Mouse (Mus musculus): ENCODE measurements around the gene Ecel1. TPM values are rescaled to one million over a fixed set of nuclear protein-coding genes. Genes with fewer than 3 reads are reported as not detected.

The Ecel1 gene
- polyA plus RNA-seq, 1 experiment from 2014 or later: 1.6 TPM

DNA sequence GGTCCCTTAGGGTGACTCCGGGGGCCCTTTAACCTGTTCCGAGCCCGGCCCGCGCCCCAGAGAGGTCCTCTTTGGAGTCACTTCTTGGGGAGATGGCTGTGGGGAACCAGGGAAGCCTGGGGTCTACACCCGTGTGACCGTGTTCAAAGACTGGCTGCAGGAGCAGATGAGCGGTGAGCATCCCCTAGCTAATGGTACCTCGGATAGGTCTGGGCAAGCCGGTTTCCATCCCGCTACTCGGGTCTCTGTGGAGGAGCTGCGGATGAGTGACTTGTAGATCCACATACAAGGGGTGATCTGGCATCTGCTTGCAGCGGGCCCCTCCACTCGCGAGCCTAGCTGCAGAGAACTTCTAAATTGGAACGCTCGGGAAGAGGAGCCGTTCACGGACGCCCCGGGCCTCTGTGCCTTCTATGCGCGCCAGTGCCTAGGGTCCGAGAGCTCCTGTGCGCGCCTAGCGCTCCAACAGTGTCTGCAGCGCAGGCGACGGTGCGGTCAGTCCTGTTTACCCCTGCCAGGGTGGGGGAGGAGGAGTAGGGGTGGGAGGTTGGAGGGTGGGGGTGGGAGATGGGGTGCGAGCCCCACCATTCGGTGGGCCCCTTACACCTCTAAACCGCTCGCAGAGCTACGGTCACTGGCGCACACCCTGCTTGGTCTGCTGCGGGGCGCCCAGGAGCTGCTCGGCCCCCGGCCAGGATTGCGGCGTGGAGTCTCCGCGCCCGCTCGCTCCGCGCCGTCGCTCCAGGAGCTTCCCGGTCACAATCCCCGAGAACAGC, 30.1 kb upstream of the Ecel1 start:
- Histone ChIP-seq H3K27me3 (peaks cover 70% of the 10 kb centered on the region), H3K27ac (replicated peaks) (no peak overlapping the region), H3K4me1 (peaks cover 30% of the 10 kb centered on the region), H3K36me3 (no peaks in the 10 kb centered on the region), H3K4me2 (replicated peaks) (peak overlapping the region; percentile 97), H3K4me3 (replicated peaks) (peak overlapping the region; percentile 63), H3K9ac (peak overlapping the region; percentile 45), H3K9me3 (replicated peaks) (no peaks in the 10 kb centered on the region)
- no peak for ATAC-seq (ENCODE audit: insufficient number of reproducible peaks, low FRiP score, low TSS enrichment, low read depth)
- 2% methylated on average over 54 of the region's 54 CpGs for WGBS

GRCm38 (mm10) chr1:87185526-87185925, 29.2 kb upstream of the Ecel1 start:
- H3K36me3 ChIP-seq: no peaks in the 10 kb centered on the region
- H3K27me3 ChIP-seq: peaks cover 70% of the 10 kb centered on the region
- H3K9ac ChIP-seq: no peak overlapping the region
- peaks cover 29% of the 10 kb centered on the region for H3K4me1 ChIP-seq
- no peak overlapping the region for H3K4me2 ChIP-seq (replicated peaks)
- WGBS: 25% methylated on average over 13 of the region's 13 CpGs
- H3K4me3 ChIP-seq (replicated peaks): no peak overlapping the region
- H3K27ac ChIP-seq (replicated peaks): no peak overlapping the region
- no peaks in the 10 kb centered on the region for H3K9me3 ChIP-seq (replicated peaks)
- no peak for ATAC-seq (ENCODE audit: insufficient number of reproducible peaks, low FRiP score, low TSS enrichment, low read depth)

DNA sequence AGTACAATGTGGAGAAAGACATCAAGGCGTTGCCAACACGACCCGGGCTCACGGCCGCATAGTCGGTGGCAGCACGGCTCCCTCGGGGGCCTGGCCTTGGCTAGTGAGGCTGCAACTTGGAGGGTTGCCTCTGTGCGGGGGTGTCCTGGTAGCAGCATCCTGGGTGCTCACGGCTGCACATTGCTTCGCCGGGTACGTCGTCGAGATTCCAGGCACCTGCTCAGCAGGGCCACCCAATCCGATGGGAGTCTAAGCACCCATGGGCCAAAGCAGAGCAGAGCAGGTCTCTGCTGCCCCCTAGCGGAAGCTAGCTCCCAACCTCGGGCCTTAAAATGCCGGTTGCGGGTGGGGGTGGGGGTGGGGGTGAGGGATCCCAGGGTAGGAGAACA, 28.4 kb upstream of the Ecel1 start:
- Histone ChIP-seq H3K27me3 (peaks cover 70% of the 10 kb centered on the region), H3K36me3 (no peaks in the 10 kb centered on the region), H3K9me3 (replicated peaks) (no peaks in the 10 kb centered on the region), H3K27ac (replicated peaks) (no peak overlapping the region), H3K4me1 (peaks cover 27% of the 10 kb centered on the region), H3K9ac (no peak overlapping the region), H3K4me3 (replicated peaks) (0 out of 2 replicates have a peak overlapping the region, but pooled peaks have one; percentile 7), H3K4me2 (replicated peaks) (peak overlapping the region; percentile 33)
- WGBS: 11% methylated on average over 20 of the region's 20 CpGs
- no peak for ATAC-seq (ENCODE audit: insufficient number of reproducible peaks, low FRiP score, low TSS enrichment, low read depth)

- Histone ChIP-seq H3K9me3 (replicated peaks) (no peaks in the 10 kb centered on the region), H3K4me2 (replicated peaks) (peak overlapping the region; percentile 33), H3K4me1 (peaks cover 27% of the 10 kb centered on the region), H3K27ac (replicated peaks) (no peak overlapping the region), H3K27me3 (peaks cover 67% of the 10 kb centered on the region), H3K4me3 (replicated peaks) (no peak overlapping the region), H3K36me3 (no peaks in the 10 kb centered on the region), H3K9ac (no peak overlapping the region)
- 27% methylated on average over 15 of the region's 15 CpGs for WGBS
- no peak for ATAC-seq (ENCODE audit: insufficient number of reproducible peaks, low FRiP score, low TSS enrichment, low read depth)
Measured at GRCm38 (mm10) chr1:87183998-87184750, 27.9 kb upstream of the Ecel1 start.

DNA sequence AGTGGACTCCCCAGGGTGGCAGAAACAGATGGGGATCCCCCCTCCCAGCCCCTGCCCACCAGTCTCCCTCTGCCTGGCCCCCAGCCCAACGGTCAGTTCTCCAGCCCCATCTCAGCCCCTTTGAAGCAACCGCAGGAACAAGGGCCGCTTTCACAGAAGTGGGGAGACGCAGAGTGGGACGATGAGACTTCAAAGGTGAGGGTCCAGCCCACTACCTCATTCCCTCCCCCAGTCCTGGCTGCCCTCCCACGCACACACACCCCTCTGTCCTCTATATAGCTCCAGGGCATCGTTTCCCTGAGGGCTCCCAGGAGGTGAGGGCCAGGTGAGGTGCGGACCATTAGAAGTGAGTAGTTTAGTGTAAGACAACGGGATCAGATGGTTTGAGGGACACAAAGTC, 26.7 kb upstream of the Ecel1 start, which contains the start of gene Prss56:
Gene Prss56 (plus strand): TSS at position 301 of the 400 bp plus-strand sequence.
- H3K27me3 ChIP-seq: peaks cover 60% of the 10 kb centered on the region
- no peak for ATAC-seq (ENCODE audit: insufficient number of reproducible peaks, low FRiP score, low TSS enrichment, low read depth)
- H3K4me3 ChIP-seq (replicated peaks): no peak within 1 kb of the TSS
- H3K4me2 ChIP-seq (replicated peaks): no peak within 1 kb of the TSS
- no peaks in the 10 kb centered on the region for H3K9me3 ChIP-seq (replicated peaks)
- H3K36me3 ChIP-seq: no peaks in the 10 kb centered on the region
- H3K27ac ChIP-seq (replicated peaks): no peak within 1 kb of the TSS
- WGBS: 56% methylated on average over 9 of the region's 9 CpGs
- no peak within 1 kb of the TSS for H3K9ac ChIP-seq
- H3K4me1 ChIP-seq: peaks cover 27% of the 10 kb centered on the region

GRCm38 (mm10) chr1:87180896-87181295, 24.6 kb upstream of the Ecel1 start:
- H3K4me1 ChIP-seq: peaks cover 19% of the 10 kb centered on the region
- peaks cover 41% of the 10 kb centered on the region for H3K27me3 ChIP-seq
- no peak overlapping the region for H3K9ac ChIP-seq
- no peak for ATAC-seq (ENCODE audit: insufficient number of reproducible peaks, low FRiP score, low TSS enrichment, low read depth)
- H3K9me3 ChIP-seq (replicated peaks): no peaks in the 10 kb centered on the region
- H3K4me3 ChIP-seq (replicated peaks): no peak overlapping the region
- 35% methylated on average over 5 of the region's 5 CpGs for WGBS
- H3K36me3 ChIP-seq: no peaks in the 10 kb centered on the region
- H3K4me2 ChIP-seq (replicated peaks): no peak overlapping the region
- no peak overlapping the region for H3K27ac ChIP-seq (replicated peaks)

GRCm38 (mm10) chr1:87175852-87176292, 19.6 kb upstream of the Ecel1 start:
- peak overlapping the region; percentile 20; the same call in 1 of the 2 replicates for H3K4me2 ChIP-seq (replicated peaks)

DNA sequence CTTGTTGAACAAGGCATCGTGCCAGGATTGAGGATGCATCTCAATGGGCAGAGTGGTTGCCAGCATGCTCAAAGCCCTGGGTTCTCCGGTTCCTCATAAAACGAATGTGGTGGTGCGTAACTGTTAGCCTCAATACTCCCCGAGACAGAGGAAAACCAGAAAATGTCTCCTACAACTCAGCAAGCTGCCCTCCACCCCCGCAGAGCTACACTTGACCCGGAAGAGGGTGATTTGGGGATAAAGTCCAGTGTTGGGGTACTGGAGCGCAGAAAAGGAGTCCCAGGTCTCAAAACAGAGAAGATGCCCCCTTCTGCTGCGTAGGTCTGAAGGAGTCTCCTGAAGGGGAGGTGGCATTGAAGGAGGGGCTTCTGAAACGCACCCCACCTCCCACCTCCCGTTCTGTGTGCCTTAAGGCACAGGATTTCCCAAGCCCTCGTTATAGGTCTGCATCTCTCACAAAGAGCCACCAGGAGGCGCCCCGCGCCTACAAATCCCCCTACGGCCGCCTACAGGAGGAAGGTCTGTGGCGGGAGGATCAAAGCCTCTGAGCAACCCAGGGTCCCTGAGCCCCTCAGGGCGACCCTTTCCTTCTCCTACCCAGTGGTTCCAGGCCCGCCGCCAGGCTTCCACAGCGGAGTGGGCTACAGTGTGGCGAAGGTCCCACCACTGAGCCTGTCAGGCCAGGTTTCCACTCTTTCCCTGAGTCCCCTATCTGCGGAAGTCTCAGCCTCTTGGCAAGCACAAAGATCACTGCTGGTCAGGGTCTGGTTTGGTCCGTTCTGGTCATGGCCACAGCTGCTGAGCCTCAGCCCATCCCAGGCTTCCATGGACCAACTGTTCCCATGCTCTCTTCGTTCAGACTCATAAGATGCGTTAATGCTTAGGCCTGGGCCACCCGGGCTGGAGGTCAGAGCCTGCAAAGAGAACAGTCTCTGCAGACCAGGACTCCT, 18.0 kb upstream of the Ecel1 start:
- no peaks in the 10 kb centered on the region for H3K36me3 ChIP-seq
- no peak for ATAC-seq (ENCODE audit: insufficient number of reproducible peaks, low FRiP score, low TSS enrichment, low read depth)
- H3K9ac ChIP-seq: no peak overlapping the region
- H3K27ac ChIP-seq (replicated peaks): no peak overlapping the region
- peaks cover 41% of the 10 kb centered on the region for H3K27me3 ChIP-seq
- H3K4me2 ChIP-seq (replicated peaks): no peak overlapping the region
- no peaks in the 10 kb centered on the region for H3K9me3 ChIP-seq (replicated peaks)
- 23% methylated on average over 28 of the region's 28 CpGs for WGBS
- peaks cover 21% of the 10 kb centered on the region for H3K4me1 ChIP-seq
- no peak overlapping the region for H3K4me3 ChIP-seq (replicated peaks)

More at GRCm38 (mm10) chr1:87175852-87176292, 19.6 kb upstream of the Ecel1 start:
- Histone ChIP-seq H3K27me3 (peaks cover 31% of the 10 kb centered on the region), H3K9ac (no peak overlapping the region), H3K9me3 (replicated peaks) (no peaks in the 10 kb centered on the region), H3K4me3 (replicated peaks) (no peak overlapping the region), H3K4me1 (peaks cover 16% of the 10 kb centered on the region), H3K36me3 (no peaks in the 10 kb centered on the region), H3K27ac (replicated peaks) (no peak overlapping the region; the same call in 1 of the 2 replicates)
- WGBS: 4% methylated on average over 11 of the region's 11 CpGs
- peak; percentile 70; the same call in 1 of the 2 replicates for ATAC-seq (ENCODE audit: insufficient number of reproducible peaks, low FRiP score, low TSS enrichment, low read depth)

GRCm38 (mm10) chr1:87172316-87172715, 16.0 kb upstream of the Ecel1 start:
- no peak overlapping the region for H3K9ac ChIP-seq
- peaks cover 21% of the 10 kb centered on the region for H3K4me1 ChIP-seq
- no peak overlapping the region for H3K27ac ChIP-seq (replicated peaks)
- no peak overlapping the region for H3K4me2 ChIP-seq (replicated peaks)
- ATAC-seq (ENCODE audit: insufficient number of reproducible peaks, low FRiP score, low TSS enrichment, low read depth): no peak
- no peaks in the 10 kb centered on the region for H3K36me3 ChIP-seq
- no peaks in the 10 kb centered on the region for H3K9me3 ChIP-seq (replicated peaks)
- peaks cover 44% of the 10 kb centered on the region for H3K27me3 ChIP-seq
- H3K4me3 ChIP-seq (replicated peaks): no peak overlapping the region
- WGBS: 46% methylated on average over 9 of the region's 9 CpGs

- Histone ChIP-seq H3K4me1 (peaks cover 20% of the 10 kb centered on the region), H3K4me2 (replicated peaks) (no peak overlapping the region), H3K27me3 (peaks cover 45% of the 10 kb centered on the region), H3K4me3 (replicated peaks) (no peak overlapping the region), H3K36me3 (no peaks in the 10 kb centered on the region), H3K27ac (replicated peaks) (no peak overlapping the region), H3K9me3 (replicated peaks) (no peaks in the 10 kb centered on the region), H3K9ac (no peak overlapping the region)
- WGBS: 86% methylated on average over 1 of the region's 1 CpGs
- no peak for ATAC-seq (ENCODE audit: insufficient number of reproducible peaks, low FRiP score, low TSS enrichment, low read depth)
Measured at GRCm38 (mm10) chr1:87171312-87171711, 15.0 kb upstream of the Ecel1 start.

Measured in embryonic facial prominence, embryonic 15.5 days (tissue).